Comparison of ENCODE assay signal across 12 mouse cellular contexts in the genomic region with DNA sequence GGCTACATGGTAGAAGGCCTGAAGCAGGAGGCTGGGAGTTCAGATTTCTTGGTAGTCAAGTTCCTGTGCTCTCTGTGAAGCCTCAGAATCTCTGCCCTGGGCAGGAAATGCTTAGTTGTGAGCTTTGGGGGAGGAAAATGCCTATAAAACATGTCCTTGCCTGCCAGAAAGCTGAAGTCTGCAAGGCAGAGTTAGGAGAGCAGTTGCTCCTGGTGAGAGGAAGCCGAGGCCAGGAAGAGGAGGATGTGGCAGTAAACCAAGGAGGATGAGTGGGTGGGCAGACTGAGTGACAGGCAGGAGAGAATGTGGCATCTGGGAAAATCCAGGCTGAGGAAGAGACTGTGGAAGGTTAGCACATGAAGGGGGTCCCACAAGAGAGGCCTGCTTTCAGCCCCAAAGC.
DNase-seq lines count a peak whose midpoint lies in the region; ATAC-seq and TF ChIP-seq lines count a peak whose summit lies in the region.
"Had no signal": no experiment of that assay in that cellular context is flagged by ENCODE, and none has a peak within 500 bp of the region (broad histone marks: within the 10 kb centered on the region; RNA-seq: fewer than 3 reads in every experiment).

No protein-coding gene starts in this region.

- no peak overlapping the region for H3K9ac ChIP-seq in heart, embryonic 15.5 days
- H3K9ac ChIP-seq in heart, adult 2 months (ENCODE audit: low read depth, low read length): no peak overlapping the region
- no peak overlapping the region for H3K9ac ChIP-seq in embryonic facial prominence, embryonic 11.5 days (replicated peaks; ENCODE audit: low read length)
- H3K9ac ChIP-seq in limb, embryonic 11.5 days (ENCODE audit: low read length): no peak overlapping the region
- H3K9ac ChIP-seq: liver, embryonic 14.5 days had no signal

- no peaks in the 10 kb centered on the region; the same call in 1 of the 2 replicates for H3K9me3 ChIP-seq in heart, embryonic 15.5 days (replicated peaks)
- H3K9me3 ChIP-seq in embryonic facial prominence, embryonic 11.5 days (replicated peaks; ENCODE audit: control insufficient read depth, low read length): no peaks in the 10 kb centered on the region
- peaks cover 3% of the 10 kb centered on the region; the same call in 1 of the 2 replicates for H3K9me3 ChIP-seq in limb, embryonic 11.5 days (ENCODE audit: control insufficient read depth, low read length)

- TF ChIP-seq EP300 in heart, adult 2 months (IDR thresholded peaks at IDR 0.05; ENCODE audit: insufficient read depth, low read depth, low read length): no peak

- no peaks in the 10 kb centered on the region; the same call in 1 of the 2 replicates for H3K4me1 ChIP-seq in heart, embryonic 15.5 days (replicated peaks)
- peaks cover 2% of the 10 kb centered on the region; the same call in 1 of the 2 replicates for H3K4me1 ChIP-seq in heart, adult 2 months (ENCODE audit: control insufficient read depth, insufficient read depth, low read length)
- no peaks in the 10 kb centered on the region for H3K4me1 ChIP-seq in embryonic facial prominence, embryonic 11.5 days (ENCODE audit: control insufficient read depth, insufficient read depth, low read length)
- H3K4me1 ChIP-seq in limb, embryonic 11.5 days (ENCODE audit: control insufficient read depth, insufficient read depth, low read length): no peaks in the 10 kb centered on the region

- no peaks in the 10 kb centered on the region for H3K36me3 ChIP-seq in heart, embryonic 15.5 days
- no peaks in the 10 kb centered on the region for H3K36me3 ChIP-seq in heart, adult 2 months (ENCODE audit: control insufficient read depth, insufficient read depth, low read length)
- no peaks in the 10 kb centered on the region for H3K36me3 ChIP-seq in embryonic facial prominence, embryonic 11.5 days (replicated peaks; ENCODE audit: control insufficient read depth, insufficient read depth, low read depth, low read length)
- no peaks in the 10 kb centered on the region for H3K36me3 ChIP-seq in limb, embryonic 11.5 days (ENCODE audit: control insufficient read depth, insufficient read depth, low read length)

- H3K79me2 ChIP-seq in heart, adult 2 months (replicated peaks; ENCODE audit: control insufficient read depth, insufficient read depth, low read length): no peaks in the 10 kb centered on the region

- no peak overlapping the region for H3K4me3 ChIP-seq in heart, embryonic 15.5 days
- H3K4me3 ChIP-seq in heart, adult 2 months: no peak overlapping the region
- no peak overlapping the region for H3K4me3 ChIP-seq in left cerebral cortex, adult 2 months
- no peak overlapping the region for H3K4me3 ChIP-seq in embryonic facial prominence, embryonic 11.5 days (ENCODE audit: low read depth, low read length)
- no peak overlapping the region for H3K4me3 ChIP-seq in limb, embryonic 11.5 days (ENCODE audit: low read depth, low read length)

- TF ChIP-seq POLR2A in heart, adult 2 months (IDR thresholded peaks at IDR 0.05; ENCODE audit: insufficient read depth, low read depth, low read length): no peak

- peaks cover 13% of the 10 kb centered on the region for H3K27me3 ChIP-seq in heart, embryonic 15.5 days
- no peaks in the 10 kb centered on the region for H3K27me3 ChIP-seq in heart, adult 2 months (ENCODE audit: control insufficient read depth, insufficient read depth, low read length)
- no peaks in the 10 kb centered on the region for H3K27me3 ChIP-seq in embryonic facial prominence, embryonic 11.5 days (ENCODE audit: control insufficient read depth, insufficient read depth, low read length)
- no peaks in the 10 kb centered on the region for H3K27me3 ChIP-seq in limb, embryonic 11.5 days (ENCODE audit: control insufficient read depth, insufficient read depth, low read length)
- H3K27me3 ChIP-seq: CH12.LX, Patski had no signal

- no peak for TF ChIP-seq CTCF in heart, adult 2 months (IDR thresholded peaks at IDR 0.05)
- no peak for TF ChIP-seq CTCF in left cerebral cortex, adult 2 months (IDR thresholded peaks at IDR 0.05)

- intact Hi-C loops in heart, adult 2 months (cut with DNase I): no loop called here
- intact Hi-C loops in left cerebral cortex, adult 2 months (cut with DNase I): loop anchor here (5.0 kb wide), 1 partner anchor 43 kb away; no protein-coding TSS in a partner anchor

- no peak overlapping the region for H3K4me2 ChIP-seq in heart, embryonic 15.5 days
- no peak overlapping the region for H3K4me2 ChIP-seq in embryonic facial prominence, embryonic 11.5 days (ENCODE audit: low read depth, low read length)
- no peak overlapping the region for H3K4me2 ChIP-seq in limb, embryonic 11.5 days (ENCODE audit: low read depth, severe bottlenecking)

- H3K27ac ChIP-seq in heart, embryonic 15.5 days: 0 out of 2 replicates have a peak overlapping the region, but pooled peaks have one; percentile 20
- no peak overlapping the region for H3K27ac ChIP-seq in heart, adult 2 months
- H3K27ac ChIP-seq in left cerebral cortex, adult 2 months: no peak overlapping the region
- no peak overlapping the region for H3K27ac ChIP-seq in embryonic facial prominence, embryonic 11.5 days (replicated peaks; ENCODE audit: low read depth, low read length)
- H3K27ac ChIP-seq in limb, embryonic 11.5 days (replicated peaks; ENCODE audit: low read depth, low read length): peak overlapping the region; percentile 9; the same call in 1 of the 2 replicates
- H3K27ac ChIP-seq: liver, embryonic 14.5 days had no signal

- no peak for ATAC-seq in heart, embryonic 15.5 days (replicated peaks; ENCODE audit: insufficient number of reproducible peaks, insufficient read depth, low FRiP score, low read depth)
- no peak for ATAC-seq in embryonic facial prominence, embryonic 11.5 days (replicated peaks; ENCODE audit: insufficient number of reproducible peaks, low FRiP score, low TSS enrichment, low read depth)
- peak; percentile 31; the same call in 1 of the 2 replicates for ATAC-seq in limb, embryonic 11.5 days (ENCODE audit: insufficient number of reproducible peaks, low FRiP score, low TSS enrichment, low read depth)
- ATAC-seq: Patski had no signal

- WGBS in heart, embryonic 15.5 days: 29% methylated on average over 1 of the region's 1 CpGs
- WGBS in heart, adult 2 months: 58% methylated on average over 1 of the region's 1 CpGs
- 35% methylated on average over 1 of the region's 1 CpGs for WGBS in embryonic facial prominence, embryonic 11.5 days
- 21% methylated on average over 1 of the region's 1 CpGs for WGBS in limb, embryonic 11.5 days

- no peak for DNase-seq in heart, adult 2 months
- DNase-seq in left cerebral cortex, adult 11 months (ENCODE audit: low spot score): peak; percentile 10
- no peak for DNase-seq in left cerebral cortex, adult 2 months (ENCODE audit: extremely low spot score in 1 of 2, low spot score in 2 of 2)
- DNase-seq in embryonic facial prominence, embryonic 11.5 days (ENCODE audit: low spot score): peak; percentile 28
- peak; percentile 35 for DNase-seq in limb, embryonic 11.5 days (ENCODE audit: low spot score)
- no peak for DNase-seq in cerebellum, postnatal 25 days
- DNase-seq: cerebellum, adult 9-11 months; spleen, adult 18-20 months had no signal

Comparison
In these comparisons a context has a peak if more than half of its experiments do, and no peak if none do; other contexts are left out.
1. H3K27ac ChIP-seq: peak in heart, embryonic 15.5 days (single experiment) and limb, embryonic 11.5 days (single experiment); none in heart, adult 2 months (single experiment), left cerebral cortex, adult 2 months (single experiment) and embryonic facial prominence, embryonic 11.5 days (single experiment).
2. DNase-seq: peak in left cerebral cortex, adult 11 months (single experiment), embryonic facial prominence, embryonic 11.5 days (single experiment) and limb, embryonic 11.5 days (single experiment); none in heart, adult 2 months (0 of 2), left cerebral cortex, adult 2 months (0 of 2) and cerebellum, postnatal 25 days (0 of 2).